Mouse (Mus musculus): ENCODE measurements around the gene Hypk. TPM values are rescaled to one million over a fixed set of nuclear protein-coding genes. Genes with fewer than 3 reads are reported as not detected.
"Not testable (repeated sequence)": the region's sequence is repeated elsewhere in the genome, so short reads cannot be mapped to it uniquely, and the experiment has no call there.

Gene Hypk
- polyA plus RNA-seq, 1 experiment, result 3.2 TPM

DNA sequence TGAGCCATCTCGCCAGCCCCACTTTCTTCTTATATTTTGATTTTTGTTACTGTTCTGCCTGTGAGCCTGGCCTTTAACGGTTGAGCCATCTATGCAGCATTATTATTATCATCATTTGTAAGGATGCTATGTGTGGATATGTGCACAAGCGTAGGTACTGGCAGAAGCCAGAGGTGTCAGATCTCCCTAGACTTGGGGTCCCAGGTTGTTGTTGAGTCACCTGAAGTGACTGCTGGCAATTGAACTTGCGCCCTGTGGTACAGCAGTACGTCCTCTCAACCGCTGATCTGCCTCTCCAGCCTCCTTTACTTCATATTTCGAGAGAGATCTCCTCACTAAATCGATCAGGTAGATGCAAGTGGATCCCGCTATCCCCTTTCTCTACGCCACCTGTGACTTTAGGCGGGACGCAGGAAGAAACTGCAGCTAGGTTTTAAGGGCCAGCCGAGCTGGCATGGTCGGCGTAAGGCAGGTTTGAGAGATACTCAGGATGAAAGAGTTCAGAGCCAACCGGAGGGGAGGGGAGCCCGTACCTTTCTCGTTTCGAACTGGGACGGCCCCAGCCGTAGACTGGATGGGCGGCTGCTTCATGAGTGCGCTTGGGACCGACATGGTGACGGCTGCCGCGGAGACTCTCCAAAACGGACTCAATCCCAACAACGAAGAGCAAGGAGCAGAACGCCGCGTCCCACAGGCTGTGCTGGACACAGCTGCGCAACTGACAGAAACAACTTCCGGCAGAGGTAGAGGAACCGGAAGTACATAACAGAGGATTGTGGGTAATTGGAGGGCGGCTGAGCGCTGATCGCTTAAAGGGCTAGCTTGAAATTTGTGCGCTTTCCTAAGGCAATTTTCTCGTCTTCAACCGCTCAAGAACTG is 20.4 kb downstream of the Hypk start, which contains the start of gene Mfap1b:
Gene Mfap1b, minus strand, starts transcription at position 767 of the 879 bp plus-strand sequence.
- Histone ChIP-seq H3K4me3 (ENCODE audit: extremely low read depth, insufficient read depth, insufficient read length) (peak within 1 kb of the TSS; percentile 70), H3K27ac (ENCODE audit: insufficient read depth, low read length) (peak within 1 kb of the TSS; percentile 75)
- H3K36me3 ChIP-seq (ENCODE audit: control insufficient read depth, insufficient read depth, low read length); H3K4me1 ChIP-seq (ENCODE audit: control insufficient read depth, insufficient read depth, insufficient read length); H3K27me3 ChIP-seq (ENCODE audit: control insufficient read depth, insufficient read depth, low read length): not testable (repeated sequence)
- peak; percentile 72 to 78 for DNase-seq (ENCODE audit: low read depth in 1 of 2, low spot score in 2 of 2)
- WGBS, result 6% methylated on average over 41 of the region's 41 CpGs
- TF ChIP-seq POLR2A (IDR thresholded peaks at IDR 0.05; ENCODE audit: low read depth, low read length), result peak; percentile 93

DNA sequence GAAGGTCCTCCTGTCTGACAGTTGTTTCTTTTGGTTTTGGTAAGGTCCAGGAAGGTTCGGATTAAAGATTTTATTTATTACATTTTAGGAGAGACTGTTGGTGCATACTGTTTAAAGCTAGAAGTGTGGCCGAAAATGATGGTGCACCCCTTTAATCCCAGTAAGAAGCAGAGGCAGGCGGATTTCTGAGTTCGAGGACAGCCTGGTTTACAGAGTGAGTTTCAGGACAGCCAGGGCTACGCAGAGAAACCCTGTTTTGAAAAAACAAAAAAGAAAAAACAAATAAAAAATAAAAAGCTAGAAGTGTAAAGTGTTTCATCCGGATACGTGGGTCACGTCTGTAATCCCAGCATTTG is 21.1 kb downstream of the Hypk start:
- Histone ChIP-seq H3K36me3 (ENCODE audit: control insufficient read depth, insufficient read depth, low read length) (no peaks in the 10 kb centered on the region), H3K27me3 (ENCODE audit: control insufficient read depth, insufficient read depth, low read length) (no peaks in the 10 kb centered on the region), H3K4me3 (ENCODE audit: extremely low read depth, insufficient read depth, insufficient read length) (peak overlapping the region; percentile 70), H3K4me1 (ENCODE audit: control insufficient read depth, insufficient read depth, insufficient read length) (peaks cover 3% of the 10 kb centered on the region; the same call in 1 of the 2 replicates), H3K27ac (ENCODE audit: insufficient read depth, low read length) (no peak overlapping the region)
- no peak for DNase-seq (ENCODE audit: low read depth in 1 of 2, low spot score in 2 of 2)
- WGBS, result 27% methylated on average over 8 of the region's 8 CpGs
- TF ChIP-seq CTCF (IDR thresholded peaks at IDR 0.05; ENCODE audit: extremely low read depth, insufficient read depth, insufficient read length, insufficient replicate concordance) (no peak), POLR2A (IDR thresholded peaks at IDR 0.05; ENCODE audit: low read depth, low read length) (no peak)

DNA sequence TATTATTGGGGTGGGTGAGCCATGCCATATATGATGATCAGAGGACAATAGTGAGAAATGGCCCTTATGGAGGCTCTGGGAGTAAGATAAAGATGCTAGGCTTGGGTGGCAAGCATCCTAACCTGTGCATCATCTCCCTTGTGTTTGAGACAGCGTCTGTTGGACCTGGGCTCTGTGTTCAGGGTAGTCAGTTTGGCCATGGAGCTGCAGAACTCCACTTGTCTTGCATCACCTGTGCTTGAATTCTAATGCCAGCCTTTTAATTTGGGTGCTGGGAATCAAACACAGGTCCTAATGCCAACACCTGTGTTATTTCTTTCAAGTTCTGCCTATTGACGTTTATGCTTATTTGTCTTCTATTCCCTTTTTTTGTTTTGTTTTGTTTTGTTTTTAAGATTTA is 22.2 kb downstream of the Hypk start:
- H3K27me3 ChIP-seq (ENCODE audit: control insufficient read depth, insufficient read depth, low read length); H3K4me1 ChIP-seq (ENCODE audit: control insufficient read depth, insufficient read depth, insufficient read length); H3K36me3 ChIP-seq (ENCODE audit: control insufficient read depth, insufficient read depth, low read length); DNase-seq (ENCODE audit: low read depth in 1 of 2, low spot score in 2 of 2); H3K4me3 ChIP-seq (ENCODE audit: extremely low read depth, insufficient read depth, insufficient read length); H3K27ac ChIP-seq (ENCODE audit: insufficient read depth, low read length): not testable (repeated sequence)
- WGBS, result 93% methylated on average over 2 of the region's 2 CpGs

DNA sequence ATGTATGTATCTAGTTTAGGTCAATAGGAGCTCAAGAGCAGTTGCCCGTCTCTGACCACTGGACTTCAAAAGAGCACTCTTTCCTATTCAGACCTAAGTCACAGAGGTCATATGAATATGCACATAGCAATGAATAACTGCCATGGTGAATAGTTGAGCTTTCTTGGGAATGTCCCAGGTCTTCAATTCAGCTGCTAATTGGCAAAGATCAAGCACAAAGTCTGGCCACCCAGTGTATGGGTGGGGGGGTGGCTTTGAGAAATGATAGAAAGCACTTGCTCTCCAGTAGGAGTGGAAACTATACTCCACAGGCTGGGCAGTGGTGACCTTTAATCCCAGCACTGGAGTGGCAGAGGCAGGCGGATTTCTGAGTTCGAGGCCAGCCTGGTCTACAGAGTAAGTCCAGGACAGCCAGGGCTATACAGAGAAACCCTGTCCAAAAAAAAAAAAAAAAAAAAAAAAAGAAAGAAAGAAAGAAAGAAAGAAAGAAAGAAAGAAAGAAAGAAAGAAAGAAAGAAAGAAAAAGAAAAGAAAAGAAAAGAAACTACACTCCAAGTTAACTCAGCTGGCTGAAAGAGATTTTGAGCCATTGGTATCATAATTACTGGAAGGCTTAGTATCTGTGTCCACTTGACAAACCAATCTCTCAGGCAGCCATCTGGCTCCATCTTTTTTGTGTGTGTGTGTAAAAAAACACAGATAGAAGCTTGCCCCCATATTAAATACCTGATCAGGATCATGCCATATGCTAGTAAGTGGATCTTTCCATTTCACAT is 24.6 kb downstream of the Hypk start:
- Histone ChIP-seq H3K27ac (ENCODE audit: insufficient read depth, low read length) (no peak overlapping the region), H3K36me3 (ENCODE audit: control insufficient read depth, insufficient read depth, low read length) (no peaks in the 10 kb centered on the region), H3K27me3 (ENCODE audit: control insufficient read depth, insufficient read depth, low read length) (no peaks in the 10 kb centered on the region), H3K4me3 (ENCODE audit: extremely low read depth, insufficient read depth, insufficient read length) (no peak overlapping the region), H3K4me1 (ENCODE audit: control insufficient read depth, insufficient read depth, insufficient read length) (peaks cover 3% of the 10 kb centered on the region; the same call in 1 of the 2 replicates)
- TF ChIP-seq CTCF (IDR thresholded peaks at IDR 0.05; ENCODE audit: extremely low read depth, insufficient read depth, insufficient read length, insufficient replicate concordance) (no peak), POLR2A (IDR thresholded peaks at IDR 0.05; ENCODE audit: low read depth, low read length) (no peak)
- no peak for DNase-seq (ENCODE audit: low read depth in 1 of 2, low spot score in 2 of 2)
- WGBS, result 91% methylated on average over 3 of the region's 3 CpGs

DNA sequence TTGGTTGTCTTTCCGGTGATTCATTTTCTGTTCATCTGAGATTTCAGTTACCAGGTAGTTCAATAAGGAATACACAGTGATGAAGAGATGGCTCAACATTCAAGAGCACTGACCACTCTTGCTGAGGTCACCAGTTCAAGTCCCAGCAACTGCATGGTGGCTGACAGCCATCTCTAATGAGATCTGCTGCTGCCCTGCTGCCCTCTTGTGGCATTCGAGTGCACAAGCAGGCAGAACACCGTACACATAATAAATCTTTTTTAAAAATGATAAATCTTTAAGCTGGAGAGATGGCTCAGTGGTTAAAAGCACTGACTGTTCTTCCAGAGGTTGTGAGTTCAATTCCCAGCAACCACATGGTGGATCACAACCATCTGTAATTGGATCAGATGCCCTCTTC is 27.4 kb downstream of the Hypk start:
- TF ChIP-seq POLR2A (IDR thresholded peaks at IDR 0.05; ENCODE audit: low read depth, low read length) (no peak), CTCF (IDR thresholded peaks at IDR 0.05; ENCODE audit: extremely low read depth, insufficient read depth, insufficient read length, insufficient replicate concordance) (peak; percentile 51; the same call in 1 of the 2 replicates)
- 44% methylated on average over 3 of the region's 3 CpGs for WGBS
- H3K4me3 ChIP-seq (ENCODE audit: extremely low read depth, insufficient read depth, insufficient read length), result no peak overlapping the region
- no peaks in the 10 kb centered on the region for H3K36me3 ChIP-seq (ENCODE audit: control insufficient read depth, insufficient read depth, low read length)
- H3K4me1 ChIP-seq (ENCODE audit: control insufficient read depth, insufficient read depth, insufficient read length), result no peaks in the 10 kb centered on the region
- H3K27me3 ChIP-seq (ENCODE audit: control insufficient read depth, insufficient read depth, low read length), result no peaks in the 10 kb centered on the region
- no peak overlapping the region for H3K27ac ChIP-seq (ENCODE audit: insufficient read depth, low read length)
- peak in 1 of 2 experiments; percentile 14 for DNase-seq (ENCODE audit: low read depth in 1 of 2, low spot score in 2 of 2)

DNA sequence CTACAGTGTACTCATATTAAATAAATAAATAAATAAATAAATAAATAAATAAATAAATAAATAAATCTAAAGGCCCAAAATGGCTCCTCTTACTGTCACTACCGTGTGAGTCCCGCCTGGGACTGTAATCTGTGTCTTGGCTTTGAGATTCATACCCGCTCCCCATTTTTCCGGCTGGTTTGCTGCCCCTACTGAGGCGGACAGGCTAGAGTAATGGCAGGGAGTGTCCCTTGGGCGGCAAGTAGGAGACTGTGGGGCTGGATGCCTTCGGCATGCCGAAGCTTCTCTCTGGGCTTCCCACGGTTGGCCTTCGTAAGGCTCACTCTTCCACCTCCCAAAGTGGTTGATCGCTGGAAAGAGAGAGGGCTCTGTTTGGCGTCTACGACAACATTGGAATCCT is 27.8 kb downstream of the Hypk start:
- WGBS, result 88% methylated on average over 13 of the region's 13 CpGs
- H3K4me3 ChIP-seq (ENCODE audit: extremely low read depth, insufficient read depth, insufficient read length), result not testable (repeated sequence)

DNA sequence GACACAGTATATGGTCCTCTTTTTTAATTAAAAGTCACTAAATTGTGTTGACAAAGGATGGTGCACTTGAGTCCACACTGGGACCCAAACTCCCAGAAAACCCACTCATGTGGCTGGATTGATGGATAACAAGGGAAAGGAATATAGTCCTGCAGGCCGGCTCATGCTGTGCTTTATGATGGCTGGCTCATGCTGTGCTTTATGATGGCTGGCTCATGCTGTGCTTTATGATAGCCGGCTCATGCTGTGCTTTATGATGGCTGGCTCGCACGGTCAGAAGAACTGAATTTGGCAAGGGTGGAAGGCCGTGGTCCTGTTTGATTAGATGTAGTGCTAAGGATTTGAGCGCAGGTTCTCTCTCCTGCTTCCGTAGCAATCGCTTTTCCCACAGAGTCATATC is 30.5 kb downstream of the Hypk start:
- 91% methylated on average over 8 of the region's 8 CpGs for WGBS

More for the DNA sequence above, 27.8 kb downstream of the Hypk start:
- not testable (repeated sequence) for H3K27ac ChIP-seq (ENCODE audit: insufficient read depth, low read length); H3K36me3 ChIP-seq (ENCODE audit: control insufficient read depth, insufficient read depth, low read length); DNase-seq (ENCODE audit: low read depth in 1 of 2, low spot score in 2 of 2); H3K4me1 ChIP-seq (ENCODE audit: control insufficient read depth, insufficient read depth, insufficient read length); H3K27me3 ChIP-seq (ENCODE audit: control insufficient read depth, insufficient read depth, low read length)

DNA sequence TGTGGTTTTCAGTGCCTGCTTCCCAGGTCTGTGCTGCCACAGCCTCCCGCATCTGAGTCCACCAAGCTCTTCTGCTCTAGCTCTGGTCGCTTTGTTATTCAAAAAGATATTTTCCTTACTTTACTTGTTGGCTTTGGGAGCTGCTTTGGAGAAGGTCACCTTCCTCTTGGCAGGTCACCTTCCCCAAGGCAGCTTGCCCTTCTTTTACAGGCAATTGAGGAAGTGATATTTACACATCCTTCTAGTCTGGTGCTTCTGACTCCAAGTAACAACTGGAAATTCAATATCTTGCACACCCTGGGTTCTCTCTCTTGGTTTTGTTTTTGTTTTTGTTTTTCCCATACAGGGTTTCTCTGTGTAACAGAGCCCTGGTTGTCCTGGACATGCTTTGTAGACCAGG is 31.3 kb downstream of the Hypk start:
- not testable (repeated sequence) for DNase-seq (ENCODE audit: low read depth in 1 of 2, low spot score in 2 of 2); H3K4me3 ChIP-seq (ENCODE audit: extremely low read depth, insufficient read depth, insufficient read length); H3K4me1 ChIP-seq (ENCODE audit: control insufficient read depth, insufficient read depth, insufficient read length); H3K27ac ChIP-seq (ENCODE audit: insufficient read depth, low read length); H3K27me3 ChIP-seq (ENCODE audit: control insufficient read depth, insufficient read depth, low read length); H3K36me3 ChIP-seq (ENCODE audit: control insufficient read depth, insufficient read depth, low read length)
- 76% methylated on average over 2 of the region's 2 CpGs for WGBS

More for the DNA sequence above, 30.5 kb downstream of the Hypk start:
- DNase-seq (ENCODE audit: low read depth in 1 of 2, low spot score in 2 of 2), result no peak
- TF ChIP-seq CTCF (IDR thresholded peaks at IDR 0.05; ENCODE audit: extremely low read depth, insufficient read depth, insufficient read length, insufficient replicate concordance) (no peak), POLR2A (IDR thresholded peaks at IDR 0.05; ENCODE audit: low read depth, low read length) (no peak)
- H3K4me3 ChIP-seq (ENCODE audit: extremely low read depth, insufficient read depth, insufficient read length), result no peak overlapping the region
- H3K27ac ChIP-seq (ENCODE audit: insufficient read depth, low read length), result no peak overlapping the region
- no peaks in the 10 kb centered on the region for H3K4me1 ChIP-seq (ENCODE audit: control insufficient read depth, insufficient read depth, insufficient read length)
- H3K27me3 ChIP-seq (ENCODE audit: control insufficient read depth, insufficient read depth, low read length), result no peaks in the 10 kb centered on the region
- no peaks in the 10 kb centered on the region for H3K36me3 ChIP-seq (ENCODE audit: control insufficient read depth, insufficient read depth, low read length)

DNA sequence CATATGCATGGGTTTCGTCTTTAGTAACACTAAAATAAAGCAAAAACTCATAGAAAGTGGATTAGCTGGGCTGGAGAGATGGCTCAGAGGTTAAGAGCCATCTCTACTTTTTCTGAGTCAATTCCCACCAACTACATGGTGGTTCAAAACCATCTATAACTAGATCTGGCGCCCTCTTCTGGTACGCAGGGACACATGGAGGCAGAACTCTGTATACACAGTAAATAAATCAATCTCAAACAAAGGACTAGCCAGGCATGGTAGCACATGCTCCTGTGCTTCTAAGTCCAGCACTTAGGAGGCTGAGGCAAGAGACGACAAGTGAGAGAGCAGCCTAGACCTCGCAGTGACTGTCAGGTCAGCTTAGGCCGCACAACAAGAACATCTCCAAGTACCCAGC is 48.5 kb downstream of the Hypk start:
- DNase-seq (ENCODE audit: low read depth in 1 of 2, low spot score in 2 of 2); H3K27ac ChIP-seq (ENCODE audit: insufficient read depth, low read length); H3K4me1 ChIP-seq (ENCODE audit: control insufficient read depth, insufficient read depth, insufficient read length); H3K27me3 ChIP-seq (ENCODE audit: control insufficient read depth, insufficient read depth, low read length); H3K36me3 ChIP-seq (ENCODE audit: control insufficient read depth, insufficient read depth, low read length); H3K4me3 ChIP-seq (ENCODE audit: extremely low read depth, insufficient read depth, insufficient read length): not testable (repeated sequence)
- WGBS, result 100% methylated on average over 1 of the region's 6 CpGs
